Mouse (Mus musculus): ENCODE measurements around the gene Eef1akmt3. TPM values are rescaled to one million over a fixed set of nuclear protein-coding genes. Genes with fewer than 3 reads are reported as not detected.
A peak's percentile ranks its signal among the peaks of the same experiment; 100 is the strongest.

Eef1akmt3 gene
- total RNA-seq, 2 experiments from 2014 or later = 0.12 to 0.20 TPM

DNA sequence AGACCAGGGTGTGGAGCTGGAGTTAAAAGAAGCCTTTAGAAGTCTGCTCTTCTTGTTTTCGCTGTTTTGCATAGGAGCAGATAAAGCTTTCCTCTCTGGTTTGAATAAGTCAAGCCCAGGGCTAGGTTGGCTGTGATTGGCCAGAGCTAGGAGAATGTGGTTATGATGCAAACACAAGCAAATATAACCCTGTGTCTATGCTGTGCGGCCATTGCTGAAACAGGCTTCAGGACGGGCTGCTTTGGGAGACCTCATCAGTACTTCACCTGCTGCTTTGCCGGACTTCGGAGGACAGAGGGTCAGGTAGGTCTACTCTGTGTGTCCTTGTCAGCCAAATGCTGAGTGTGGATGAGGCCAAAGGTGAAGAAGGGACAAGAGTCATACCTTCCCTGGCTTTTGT lies 40.8 kb downstream of the Eef1akmt3 start, which contains the start of gene Avil:
Gene Avil, plus strand, starts transcription at position 181 of the 400 bp plus-strand sequence.
- no peak within 1 kb of the TSS for H3K4me3 ChIP-seq

DNA sequence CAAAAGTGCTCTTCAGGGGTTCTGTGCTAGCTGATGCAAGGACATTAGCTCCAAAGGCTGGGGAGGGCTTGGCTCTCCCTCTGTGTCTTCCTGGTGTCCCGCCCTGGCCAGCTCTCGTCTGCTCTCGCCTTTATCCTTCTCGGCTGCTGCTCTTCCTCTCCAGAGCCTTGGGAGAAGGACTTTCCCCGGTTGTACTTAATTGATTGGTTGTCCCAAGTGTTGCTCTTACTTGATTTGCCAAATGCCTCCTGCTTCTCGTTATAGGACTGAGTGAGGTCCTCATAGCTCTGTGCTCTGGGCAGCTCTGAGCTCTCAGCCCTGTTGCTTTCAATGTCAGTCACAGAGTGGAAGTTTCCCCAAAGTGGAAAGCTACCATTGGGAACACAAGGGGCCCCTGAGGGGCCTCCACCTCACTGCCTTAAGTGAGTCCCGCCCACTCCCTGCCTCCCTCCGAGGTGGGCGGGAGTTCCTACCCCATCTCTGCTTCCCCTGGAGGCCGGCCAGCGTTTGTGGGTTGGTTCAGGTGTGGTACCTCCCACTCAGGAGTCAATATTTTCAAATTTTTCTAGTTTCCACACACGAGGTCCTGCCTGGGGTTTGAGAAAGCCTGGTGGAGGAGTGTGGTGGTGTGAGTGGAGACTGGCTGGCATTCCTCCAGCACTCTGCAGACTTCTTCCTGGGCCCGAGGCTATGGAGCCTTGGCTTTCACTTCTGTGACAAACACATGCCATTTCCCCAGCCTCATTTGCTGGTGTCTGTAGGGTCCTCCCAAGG lies 43.8 kb downstream of the Eef1akmt3 start:
- no peak overlapping the region for H3K27ac ChIP-seq
- H3K4me3 ChIP-seq = no peak overlapping the region
- no peak; the same call in 1 of the 2 replicates for TF ChIP-seq CTCF (conservative IDR thresholded peaks at IDR 0.05)
- DNase-seq (ENCODE audit: low spot score in 2 of 2) = no peak

More for the DNA sequence above, 40.8 kb downstream of the Eef1akmt3 start, which contains the start of gene Avil:
- no peak for TF ChIP-seq CTCF (conservative IDR thresholded peaks at IDR 0.05)
- no peak within 1 kb of the TSS for H3K27ac ChIP-seq
- no peak for DNase-seq (ENCODE audit: low spot score in 2 of 2)

DNA sequence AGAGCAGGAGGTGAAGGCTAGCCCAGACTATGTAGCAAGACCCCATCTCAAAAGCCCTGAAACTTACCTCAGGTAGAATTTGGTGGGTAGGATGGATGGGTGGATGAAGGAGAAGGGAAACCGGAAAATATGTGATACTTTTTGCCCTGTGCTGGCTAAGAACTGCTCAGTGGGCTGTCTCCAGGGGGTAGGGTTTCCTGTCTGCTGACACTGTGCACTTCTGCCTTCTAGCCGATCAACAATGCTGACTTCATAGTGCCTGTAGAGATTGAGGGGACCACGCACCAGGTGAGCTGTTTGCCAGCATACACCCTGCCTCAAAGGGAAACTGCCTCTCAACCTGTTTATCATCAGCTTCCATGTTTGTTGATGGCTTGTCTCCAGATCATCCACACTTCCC lies 47.7 kb downstream of the Eef1akmt3 start:
- DNase-seq (ENCODE audit: low spot score in 2 of 2) = no peak
- Histone ChIP-seq H3K4me3 (no peak overlapping the region), H3K27ac (no peak overlapping the region)
- no peak for TF ChIP-seq CTCF (conservative IDR thresholded peaks at IDR 0.05)

DNA sequence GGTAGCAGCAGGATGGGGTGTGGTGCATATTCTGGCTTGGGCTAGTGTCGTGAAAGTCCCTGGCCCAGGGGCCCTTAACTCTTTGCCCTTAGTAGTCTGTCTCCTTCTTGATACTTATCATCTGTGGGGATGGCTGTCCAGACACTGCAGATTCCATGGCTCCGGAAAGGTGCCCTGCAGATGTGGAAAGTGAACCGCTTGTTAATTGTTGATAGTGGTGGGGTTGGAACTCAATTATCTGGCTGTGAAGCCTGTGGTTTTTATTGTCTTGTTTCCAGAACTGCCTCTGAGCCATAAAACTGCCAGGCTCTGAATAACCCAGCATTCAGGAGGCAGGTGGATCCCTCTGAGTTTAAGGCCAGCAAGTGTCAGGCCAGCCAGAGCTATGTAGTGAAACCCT lies 49.6 kb downstream of the Eef1akmt3 start:
- TF ChIP-seq CTCF (conservative IDR thresholded peaks at IDR 0.05) = no peak
- no peak overlapping the region; the same call in 1 of the 2 replicates for H3K27ac ChIP-seq
- no peak overlapping the region for H3K4me3 ChIP-seq
- DNase-seq (ENCODE audit: low spot score in 2 of 2) = no peak

DNA sequence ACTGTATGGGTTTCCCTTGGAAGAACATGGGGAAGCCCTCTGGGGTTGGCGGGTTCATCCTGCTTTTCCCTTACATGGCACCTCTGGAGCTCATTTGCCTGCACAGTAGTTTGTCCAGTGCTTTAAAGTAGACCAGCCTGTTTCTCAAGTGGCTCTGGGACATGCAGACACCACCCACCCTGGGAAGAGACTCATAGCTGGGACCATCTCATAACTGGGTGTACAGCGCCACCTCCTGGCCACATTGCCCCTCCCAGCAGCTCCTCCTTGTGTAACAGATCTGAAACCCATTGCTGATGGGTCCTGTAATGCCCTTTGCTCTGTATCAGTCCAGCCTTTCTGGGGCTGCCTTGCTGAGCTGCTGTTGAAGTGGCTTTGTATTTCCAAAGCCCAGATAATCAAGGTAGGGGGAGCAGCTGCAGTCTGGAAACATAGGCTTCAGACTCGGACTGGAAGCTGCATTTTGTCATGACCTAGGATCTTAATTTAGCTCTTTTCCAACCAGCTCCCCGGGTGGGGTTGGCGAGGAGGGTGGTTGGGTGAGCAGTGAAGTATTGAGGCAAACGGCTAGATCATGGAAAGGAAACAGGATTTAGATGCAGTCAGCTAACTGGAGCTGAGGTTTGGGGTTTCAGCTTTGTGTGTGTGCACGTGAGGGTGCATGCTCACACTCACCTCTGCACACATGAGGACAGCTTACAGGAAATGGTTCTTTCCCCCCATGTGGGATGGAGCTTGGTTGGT lies 50.8 kb downstream of the Eef1akmt3 start:
- TF ChIP-seq CTCF (conservative IDR thresholded peaks at IDR 0.05) = peak; percentile 96
- H3K4me3 ChIP-seq = no peak overlapping the region
- peak; percentile 78 to 90 for DNase-seq (ENCODE audit: low spot score in 2 of 2)
- peak overlapping the region; percentile 52; the same call in 1 of the 2 replicates for H3K27ac ChIP-seq

DNA sequence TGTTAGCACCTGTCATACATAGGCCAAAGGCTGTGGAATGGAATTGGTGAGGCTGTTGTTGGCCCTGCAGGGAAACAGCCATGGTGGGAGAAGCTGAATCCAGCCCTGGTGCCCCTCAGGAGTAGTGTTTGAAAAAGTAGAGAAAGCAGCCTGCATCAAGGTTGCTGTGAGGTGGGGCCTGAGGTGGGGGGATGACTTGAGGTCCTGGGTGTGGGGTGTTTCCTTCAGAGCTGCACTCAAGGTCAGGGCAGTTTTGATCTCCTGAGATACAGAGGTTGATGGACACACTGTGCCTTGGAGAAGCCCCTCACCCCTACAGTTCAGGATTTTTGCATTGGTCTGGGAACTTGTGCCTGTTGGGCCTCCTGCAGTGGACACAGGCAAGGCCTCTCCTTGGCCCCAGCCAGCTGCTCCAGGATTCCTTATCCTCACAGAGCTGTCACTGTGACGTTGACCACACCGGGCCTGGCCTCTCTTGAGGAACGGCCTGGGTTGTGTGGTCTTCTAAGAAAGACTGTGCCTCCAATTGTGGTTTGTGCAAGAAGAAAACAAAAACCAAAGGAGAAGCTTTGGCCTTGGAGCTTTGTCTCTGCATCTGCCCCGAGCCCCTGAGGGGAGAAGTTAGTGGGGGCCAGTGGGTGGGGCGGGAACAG lies 52.7 kb downstream of the Eef1akmt3 start:
- no peak overlapping the region for H3K4me3 ChIP-seq
- H3K27ac ChIP-seq = peak overlapping the region; percentile 82; the same call in 1 of the 2 replicates
- no peak for TF ChIP-seq CTCF (conservative IDR thresholded peaks at IDR 0.05)
- no peak for DNase-seq (ENCODE audit: low spot score in 2 of 2)

DNA sequence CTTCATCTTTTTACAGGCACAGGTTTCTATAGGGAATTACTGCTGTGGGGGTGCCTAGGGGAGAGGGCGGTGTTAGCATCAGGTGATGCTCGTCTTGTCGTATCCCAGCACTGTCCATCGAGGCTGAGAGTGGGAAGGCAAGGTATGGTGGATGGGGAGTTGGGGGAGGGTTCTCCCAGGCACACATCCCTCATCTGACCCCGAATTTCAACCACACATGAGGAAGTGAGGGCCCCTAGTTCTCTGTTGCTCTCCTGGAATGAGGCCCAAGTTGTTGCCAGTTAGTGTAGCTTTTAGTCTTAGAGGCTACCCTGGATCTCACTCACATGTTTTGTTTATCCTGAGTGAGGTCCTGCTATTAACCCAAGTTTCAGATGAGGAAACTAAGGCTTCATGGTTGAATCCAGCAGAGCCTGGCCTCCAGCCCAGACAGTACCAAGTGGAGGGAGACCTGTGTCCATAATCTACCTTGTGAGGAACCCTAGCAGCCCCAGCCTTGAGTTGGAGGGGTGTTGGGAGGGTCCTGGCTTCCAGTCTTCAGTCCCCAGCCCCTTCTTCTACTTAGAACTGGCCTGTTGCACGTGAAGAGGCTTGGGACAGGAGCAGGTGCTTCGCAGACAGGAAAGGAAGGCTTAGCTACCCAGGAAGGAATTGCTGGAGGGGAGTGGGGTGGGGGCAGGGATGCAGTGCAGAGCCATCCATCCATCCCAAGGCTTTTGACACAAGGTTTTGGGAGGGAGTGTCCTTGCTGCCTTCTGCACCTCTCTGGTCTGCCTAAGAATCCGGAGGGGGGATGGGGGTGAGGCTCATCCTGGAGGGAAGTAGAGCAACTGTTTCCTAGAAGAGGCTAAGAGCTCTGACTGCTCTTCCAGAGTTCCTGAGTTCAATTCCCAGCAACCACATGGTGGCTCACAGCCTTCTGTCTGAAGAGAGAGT lies 53.9 kb downstream of the Eef1akmt3 start:
- Histone ChIP-seq H3K27ac (peak overlapping the region; percentile 82), H3K4me3 (peak overlapping the region; percentile 32; the same call in 1 of the 2 replicates)
- TF ChIP-seq CTCF (conservative IDR thresholded peaks at IDR 0.05) = no peak
- DNase-seq (ENCODE audit: low spot score in 2 of 2) = no peak

DNA sequence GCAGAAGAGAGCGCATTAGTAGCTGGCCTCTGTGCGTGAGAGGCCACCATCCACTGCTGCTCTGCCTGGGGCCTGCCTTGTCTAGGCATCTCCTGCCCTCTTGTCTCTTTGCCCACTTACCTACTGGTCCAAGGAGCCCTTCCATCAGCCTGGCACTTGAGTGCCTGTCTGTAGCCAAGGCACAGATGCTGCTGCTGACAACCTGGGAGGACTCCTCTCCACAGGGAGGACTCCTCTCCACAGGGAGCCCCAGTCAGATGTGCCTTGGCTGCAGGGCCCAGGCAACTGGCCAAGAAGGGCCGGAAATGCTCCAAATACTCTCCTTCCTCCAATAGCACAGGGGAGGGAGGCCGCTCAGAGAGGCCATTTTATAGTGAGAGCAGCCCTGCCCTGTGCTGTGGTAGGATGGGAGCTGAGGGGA lies 54.8 kb downstream of the Eef1akmt3 start:
- peak overlapping the region; percentile 82 for H3K27ac ChIP-seq
- DNase-seq (ENCODE audit: low spot score in 2 of 2) = peak; percentile 63 to 72
- no peak for TF ChIP-seq CTCF (conservative IDR thresholded peaks at IDR 0.05)
- peak overlapping the region; percentile 32; the same call in 1 of the 2 replicates for H3K4me3 ChIP-seq

DNA sequence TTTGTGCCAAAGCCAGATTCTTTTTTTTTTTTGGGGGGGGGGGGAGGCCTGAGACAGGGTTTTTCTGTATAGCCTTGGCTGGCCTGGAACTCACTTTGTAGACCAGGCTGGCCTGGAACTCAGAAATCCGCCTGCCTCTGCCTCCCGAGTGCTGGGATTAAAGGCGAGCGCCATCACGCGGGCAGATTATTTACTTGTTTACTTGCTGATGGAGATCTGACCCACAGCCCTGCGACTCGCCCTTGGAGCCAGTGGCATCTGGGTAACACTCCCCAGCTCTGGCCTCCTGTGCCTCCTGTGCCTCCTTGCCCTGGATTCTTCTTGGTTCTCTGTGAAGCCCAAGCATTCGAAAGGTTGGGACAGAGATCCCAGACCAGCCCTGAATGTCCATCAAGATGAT lies 55.7 kb downstream of the Eef1akmt3 start:
- no peak overlapping the region for H3K4me3 ChIP-seq
- DNase-seq (ENCODE audit: low spot score in 2 of 2) = no peak
- H3K27ac ChIP-seq = peak overlapping the region; percentile 82
- no peak for TF ChIP-seq CTCF (conservative IDR thresholded peaks at IDR 0.05)

DNA sequence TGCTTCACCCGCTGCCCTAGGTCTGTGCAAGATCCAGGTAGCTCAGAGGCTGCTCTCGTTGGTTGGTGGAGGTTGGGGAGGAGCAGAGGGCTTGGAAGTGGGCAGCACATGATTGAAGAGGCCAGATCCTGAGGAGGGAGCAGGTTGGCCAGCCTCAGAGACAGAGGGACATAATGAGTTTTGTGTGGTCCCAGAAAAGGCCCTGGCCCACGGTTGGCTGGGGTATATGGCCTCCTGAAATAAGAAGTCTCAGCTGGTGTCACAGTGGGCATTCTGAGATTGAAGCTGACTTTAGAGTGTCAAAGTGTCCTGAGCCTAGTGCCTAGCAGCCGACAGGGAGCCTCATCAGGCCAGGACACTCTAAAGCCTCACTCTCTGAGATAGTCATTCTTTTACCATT lies 56.2 kb downstream of the Eef1akmt3 start:
- no peak for TF ChIP-seq CTCF (conservative IDR thresholded peaks at IDR 0.05)
- Histone ChIP-seq H3K4me3 (peak overlapping the region; percentile 93; the same call in 1 of the 2 replicates), H3K27ac (peak overlapping the region; percentile 100; the same call in 1 of the 2 replicates)
- DNase-seq (ENCODE audit: low spot score in 2 of 2) = no peak

DNA sequence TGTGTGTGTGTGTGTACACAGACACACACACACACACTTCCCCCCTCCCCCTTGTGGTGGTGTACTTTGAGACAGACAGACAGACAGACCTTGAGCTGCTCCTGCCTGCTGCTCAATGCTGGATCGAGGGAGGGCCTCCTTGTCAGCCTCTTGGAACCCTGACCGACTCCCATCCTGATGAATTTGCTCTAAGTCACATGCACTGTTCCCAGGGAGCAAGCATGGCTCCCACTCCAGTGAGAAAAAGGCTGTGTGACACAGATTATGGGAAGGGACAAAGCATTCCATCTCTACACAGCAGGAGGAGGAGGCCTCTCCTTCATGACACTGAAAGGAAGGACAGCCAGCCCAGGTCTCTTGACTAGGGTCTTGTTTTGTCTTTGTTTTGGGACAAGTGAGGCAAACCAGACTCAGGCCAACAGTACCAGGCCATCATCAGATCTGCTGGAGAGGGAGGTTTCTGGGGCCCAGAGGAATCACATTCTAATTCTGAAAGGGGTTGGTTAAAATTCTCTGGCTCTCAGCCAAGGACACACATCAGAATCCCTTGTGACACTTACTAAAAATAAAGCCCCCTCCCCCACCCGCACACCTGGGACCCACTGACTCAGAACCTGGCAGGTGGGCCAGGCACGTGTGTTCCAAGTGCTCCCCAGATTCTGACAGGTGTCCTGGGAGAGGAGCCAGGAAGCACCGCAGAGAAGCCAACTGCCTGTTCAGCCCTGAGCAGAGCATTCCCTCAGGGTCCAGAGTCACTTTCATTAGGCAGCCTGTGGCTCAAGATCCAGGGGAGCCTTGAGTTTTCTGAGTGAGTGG lies 56.9 kb downstream of the Eef1akmt3 start:
- H3K4me3 ChIP-seq = peak overlapping the region; percentile 93
- H3K27ac ChIP-seq = peak overlapping the region; percentile 100
- DNase-seq (ENCODE audit: low spot score in 2 of 2) = no peak
- TF ChIP-seq CTCF (conservative IDR thresholded peaks at IDR 0.05) = no peak
